Mouse (Mus musculus): ENCODE data around the gene Prkra. TPM values are rescaled to one million over a fixed set of nuclear protein-coding genes. Genes with fewer than 3 reads are reported as not detected.

Gene Prkra
- 5.6 and 5.8 TPM in 2 replicates for polyA plus RNA-seq (2012; rRNA removed)

GRCm38 (mm10) chr2:76647883-76648570, at the start of gene Prkra, which contains the start of gene Pjvk:
Gene Prkra (minus strand): TSS chr2:76648015.
Gene Pjvk (plus strand): TSS chr2:76648476.

GRCm38 (mm10) chr2:76674725-76675427, 27.1 kb upstream of the Prkra start, which contains the start of gene Plekha3:
Gene Plekha3 (plus strand): TSS chr2:76675281.

GRCm38 (mm10) chr2:76672966-76673392, 25.2 kb upstream of the Prkra start, which contains the start of gene Fkbp7:
Gene Fkbp7 (minus strand): TSS chr2:76673116.

Other genes starting within 250 kb of the Prkra start
- 1.1 and 4.2 TPM in 2 replicates for gene Osbpl6, start 241.5 kb downstream of the Prkra start, polyA plus RNA-seq (2012; rRNA removed)
- gene Pjvk, start 461 bp upstream of the Prkra start, polyA plus RNA-seq (2012; rRNA removed): not detected in 2 replicates
- 0.08 and 0.11 TPM in 2 replicates for gene Fkbp7, start 25.1 kb upstream of the Prkra start, polyA plus RNA-seq (2012; rRNA removed)
- 2.9 and 3.1 TPM in 2 replicates for gene Plekha3, start 27.3 kb upstream of the Prkra start, polyA plus RNA-seq (2012; rRNA removed)

Data from stomach, adult 2 months (tissue).